Mouse (Mus musculus) CH12F3 (cell line): ENCODE results near the gene Slc7a14.

Experiments used
- in situ Hi-C: fragments of 300-500 bp; cut with MboI; formaldehyde crosslinking; loops from 2 replicates; pipeline ENCODE4 v1.14.3; 2020; ENCODE audit warnings: low sequenced_read_pairs

Gene Slc7a14

GRCm38 (mm10) chr3:31212205-31213038 lies 97.8 kb downstream of the Slc7a14 start:
- in situ Hi-C loops = no loop called here

- in situ Hi-C loops = no loop called here
Observed at GRCm38 (mm10) chr3:31209001-31209400, 101.2 kb downstream of the Slc7a14 start.

GRCm38 (mm10) chr3:31208458-31208994 lies 101.7 kb downstream of the Slc7a14 start:
- in situ Hi-C loops = no loop called here

GRCm38 (mm10) chr3:31208046-31208445 lies 102.1 kb downstream of the Slc7a14 start:
- in situ Hi-C loops = no loop called here

- in situ Hi-C loops = no loop called here
Observed at GRCm38 (mm10) chr3:31205167-31205566, 105.0 kb downstream of the Slc7a14 start.

- in situ Hi-C loops = no loop called here
Observed at GRCm38 (mm10) chr3:31203947-31204346, 106.2 kb downstream of the Slc7a14 start.

- in situ Hi-C loops = no loop called here
Observed at GRCm38 (mm10) chr3:31199162-31199877, 110.9 kb downstream of the Slc7a14 start.

GRCm38 (mm10) chr3:31191402-31191801 lies 118.8 kb downstream of the Slc7a14 start:
- in situ Hi-C loops = no loop called here

- in situ Hi-C loops = no loop called here
Observed at GRCm38 (mm10) chr3:31190342-31190741, 119.8 kb downstream of the Slc7a14 start.

- in situ Hi-C loops = no loop called here
Observed at GRCm38 (mm10) chr3:31166365-31166871, 143.8 kb downstream of the Slc7a14 start.

- in situ Hi-C loops = no loop called here
Observed at GRCm38 (mm10) chr3:31165803-31166202, 144.4 kb downstream of the Slc7a14 start.

GRCm38 (mm10) chr3:31162860-31163259 lies 147.3 kb downstream of the Slc7a14 start:
- in situ Hi-C loops = no loop called here

- in situ Hi-C loops = no loop called here
Observed at GRCm38 (mm10) chr3:31161336-31161735, 148.8 kb downstream of the Slc7a14 start.

- in situ Hi-C loops = no loop called here
Observed at GRCm38 (mm10) chr3:31160046-31160445, 150.1 kb downstream of the Slc7a14 start.

GRCm38 (mm10) chr3:31157776-31158175 lies 152.4 kb downstream of the Slc7a14 start:
- in situ Hi-C loops = no loop called here

GRCm38 (mm10) chr3:31156126-31156525 lies 154.1 kb downstream of the Slc7a14 start:
- in situ Hi-C loops = no loop called here
